Mouse (Mus musculus) forebrain, embryonic 16.5 days (tissue): ENCODE results near the gene Lrig2. TPM values are rescaled to one million over a fixed set of nuclear protein-coding genes. Genes with fewer than 3 reads are reported as not detected.

Experiments
- ATAC-seq: fragments of 200-750 bp; cut with Nextera tagmentation; 2 replicates; pipeline ENCODE4 v1.8.0; 2017; ENCODE audit warnings: mild to moderate bottlenecking, moderate library complexity
- H3K27ac ChIP-seq: fragments of 300-500 bp; sonication (generic); 2 replicates; pipeline ENCODE4 v1.5.1; 2014; ENCODE audit warnings: low read length, control low read depth
- H3K27me3 ChIP-seq: fragments of 300-500 bp; sonication (generic); replicated peaks from 2 replicates; pipeline ENCODE4 v1.6.1; 2014; ENCODE audit warnings: low read length; ENCODE audit not compliant: control insufficient read depth, insufficient read depth
- H3K36me3 ChIP-seq: fragments of 300-500 bp; sonication (generic); 2 replicates; pipeline ENCODE4 v1.6.1; 2014; ENCODE audit not compliant: control insufficient read depth, insufficient read depth
- H3K4me1 ChIP-seq: fragments of 300-500 bp; sonication (generic); replicated peaks from 2 replicates; pipeline ENCODE4 v1.6.1; 2014; ENCODE audit warnings: low read length; ENCODE audit not compliant: control insufficient read depth, insufficient read depth
- H3K4me2 ChIP-seq: fragments of 300-500 bp; sonication (generic); 2 replicates; pipeline ENCODE4 v1.6.1; 2014; ENCODE audit warnings: mild to moderate bottlenecking, low read length, control low read depth
- H3K4me3 ChIP-seq: fragments of 300-500 bp; sonication (generic); replicated peaks from 2 replicates; pipeline ENCODE4 v1.5.1; 2014; ENCODE audit warnings: mild to moderate bottlenecking, low read length, control low read depth
- H3K9ac ChIP-seq: fragments of 300-500 bp; sonication (generic); replicated peaks from 2 replicates; pipeline ENCODE4 v1.6.1; 2014; ENCODE audit warnings: low read depth, low read length, control low read depth
- H3K9me3 ChIP-seq: fragments of 300-500 bp; sonication (generic); 2 replicates; pipeline ENCODE4 v1.6.1; 2016; ENCODE audit warnings: low read length; ENCODE audit not compliant: control insufficient read depth
- WGBS: fragments of 180-500 bp; shearing (Covaris S2); extraction: QIAGEN DNeasy Blood & Tissue Kit; methylation state at CpG from one replicate; pipeline ENCODE4 v1.1.7; 2014; 5-methylcytosine and 5-hydroxymethylcytosine counted together
- polyA plus RNA-seq: library from polyadenylated mRNA; unstranded; fragments of >200 nt; fragmentation: Nextera tagmentation; extraction: Ambion mirVana; gene quantifications from 2 replicates; pipeline ENCODE4 v1.2.1, GENCODE M21; 2015

Lrig2 gene
- polyA plus RNA-seq: 29.5 and 34.0 TPM in 2 replicates

- Histone ChIP-seq H3K4me1 (peaks cover 19% of the 10 kb centered on the region), H3K4me2 (peak within 1 kb of the TSS; percentile 85), H3K27me3 (no peaks in the 10 kb centered on the region), H3K9me3 (no peaks in the 10 kb centered on the region), H3K9ac (peak within 1 kb of the TSS; percentile 88), H3K4me3 (peak within 1 kb of the TSS; percentile 99), H3K27ac (peak within 1 kb of the TSS; percentile 99), H3K36me3 (no peaks in the 10 kb centered on the region)
- peak; percentile 99 for ATAC-seq
- under 1% methylated on average over 71 of the region's 71 CpGs for WGBS
Measured at GRCm38 (mm10) chr3:104511538-104512423, at the start of gene Lrig2. Gene Lrig2, minus strand, starts transcription at chr3:104511918.

- H3K36me3 ChIP-seq: no peaks in the 10 kb centered on the region
- no peaks in the 10 kb centered on the region for H3K9me3 ChIP-seq
- H3K9ac ChIP-seq: no peak overlapping the region
- H3K27me3 ChIP-seq: no peaks in the 10 kb centered on the region
- no peak for ATAC-seq
- no peaks in the 10 kb centered on the region for H3K4me1 ChIP-seq
- H3K4me2 ChIP-seq: no peak overlapping the region
- WGBS: 78% methylated on average over 1 of the region's 1 CpGs
- H3K27ac ChIP-seq: no peak overlapping the region
- H3K4me3 ChIP-seq: no peak overlapping the region
Measured at GRCm38 (mm10) chr3:104556624-104557023, 44.9 kb upstream of the Lrig2 start.

GRCm38 (mm10) chr3:104550594-104550993 lies 38.9 kb upstream of the Lrig2 start:
- no peak overlapping the region for H3K9ac ChIP-seq
- H3K9me3 ChIP-seq: no peaks in the 10 kb centered on the region
- no peaks in the 10 kb centered on the region for H3K27me3 ChIP-seq
- ATAC-seq: no peak
- H3K36me3 ChIP-seq: no peaks in the 10 kb centered on the region
- 45% methylated on average over 3 of the region's 3 CpGs for WGBS
- H3K4me3 ChIP-seq: no peak overlapping the region
- no peaks in the 10 kb centered on the region for H3K4me1 ChIP-seq
- H3K27ac ChIP-seq: no peak overlapping the region
- no peak overlapping the region for H3K4me2 ChIP-seq

- H3K9ac ChIP-seq: no peak overlapping the region
- H3K27ac ChIP-seq: no peak overlapping the region
- whole genome bisulfite sequencing: 78% methylated on average over 15 of the region's 15 CpGs
- H3K9me3 ChIP-seq: no peaks in the 10 kb centered on the region
- H3K36me3 ChIP-seq: no peaks in the 10 kb centered on the region
- no peaks in the 10 kb centered on the region for H3K27me3 ChIP-seq
- no peak for ATAC-seq
- H3K4me2 ChIP-seq: no peak overlapping the region
- no peak overlapping the region for H3K4me3 ChIP-seq
- no peaks in the 10 kb centered on the region for H3K4me1 ChIP-seq
Measured at GRCm38 (mm10) chr3:104548367-104549087, 36.8 kb upstream of the Lrig2 start.

GRCm38 (mm10) chr3:104543825-104544224 lies 32.1 kb upstream of the Lrig2 start:
- WGBS: 97% methylated on average over 3 of the region's 3 CpGs
- Histone ChIP-seq H3K4me1 (peaks cover 9% of the 10 kb centered on the region; the same call in 1 of the 2 replicates), H3K4me3 (no peak overlapping the region), H3K9me3 (no peaks in the 10 kb centered on the region), H3K9ac (no peak overlapping the region), H3K4me2 (no peak overlapping the region), H3K27me3 (no peaks in the 10 kb centered on the region), H3K36me3 (no peaks in the 10 kb centered on the region), H3K27ac (no peak overlapping the region)
- no peak for ATAC-seq

DNA sequence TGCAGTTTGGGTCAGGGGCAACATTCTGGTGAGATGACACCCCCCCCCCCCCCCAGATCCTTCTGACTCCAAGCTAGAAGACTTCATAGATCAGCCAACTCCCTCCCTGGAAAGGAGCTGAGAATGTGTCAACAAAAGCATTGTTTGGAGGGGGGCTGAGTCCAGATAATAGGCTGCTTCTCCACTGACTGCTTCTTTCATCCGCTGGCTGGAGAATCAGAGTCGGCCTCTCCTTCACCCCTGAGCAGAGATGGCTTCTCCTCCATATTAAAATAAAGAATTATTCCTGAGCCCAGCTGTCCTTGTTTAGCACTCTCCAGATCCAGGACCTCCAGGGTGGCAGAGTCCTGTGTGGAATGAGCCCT lies 30.3 kb upstream of the Lrig2 start:
- peaks cover 9% of the 10 kb centered on the region; the same call in 1 of the 2 replicates for H3K4me1 ChIP-seq
- ATAC-seq: no peak
- no peaks in the 10 kb centered on the region for H3K36me3 ChIP-seq
- WGBS: 3% methylated on average over 2 of the region's 2 CpGs
- no peaks in the 10 kb centered on the region for H3K9me3 ChIP-seq
- no peak overlapping the region for H3K27ac ChIP-seq
- no peak overlapping the region for H3K9ac ChIP-seq
- H3K4me2 ChIP-seq: peak overlapping the region; percentile 55; the same call in 1 of the 2 replicates
- no peak overlapping the region for H3K4me3 ChIP-seq
- H3K27me3 ChIP-seq: no peaks in the 10 kb centered on the region

DNA sequence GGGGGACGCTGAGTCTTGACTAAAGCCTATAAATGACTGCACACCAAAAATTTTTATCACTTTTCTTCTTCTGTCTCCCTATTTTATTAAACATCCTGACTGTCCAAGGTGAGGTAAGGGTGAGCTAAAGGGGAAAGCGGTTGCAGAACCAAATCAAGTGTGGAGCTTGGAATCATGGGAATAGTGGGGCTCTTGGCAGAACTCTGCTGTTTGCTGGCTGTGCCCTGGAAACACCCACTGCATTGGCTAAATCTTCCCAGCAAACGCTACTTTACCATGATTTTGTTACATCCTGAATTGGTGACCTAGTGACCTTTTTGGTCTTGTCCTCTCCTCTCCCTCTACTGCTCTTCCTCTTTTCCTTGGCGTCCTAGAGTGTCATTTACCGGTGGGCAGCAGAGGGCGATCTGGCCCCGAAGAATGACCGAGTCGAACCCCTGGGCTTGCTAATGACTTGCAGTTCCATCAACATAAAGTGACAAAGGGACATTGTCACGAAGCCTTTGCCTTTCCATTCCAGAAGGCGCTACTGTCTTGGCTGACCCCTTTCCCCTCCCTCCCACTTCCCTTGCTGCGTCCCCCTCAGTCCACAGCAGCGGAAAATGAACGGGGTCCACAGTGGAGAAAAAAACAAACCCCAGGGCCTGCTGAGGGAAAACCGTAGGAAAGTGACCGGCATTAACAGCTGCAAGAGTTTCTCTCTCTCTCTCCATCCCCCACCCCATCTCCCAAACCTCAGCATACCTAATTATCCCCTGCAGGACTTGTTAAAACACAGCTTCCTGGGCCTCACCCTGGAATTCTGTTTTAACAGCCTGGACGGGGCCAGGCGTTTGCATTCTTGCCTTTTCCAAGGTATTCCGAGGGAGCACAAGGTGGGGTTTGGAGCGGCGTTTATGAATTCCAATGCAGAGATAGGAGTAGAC lies 29.7 kb upstream of the Lrig2 start:
- peak; percentile 58; the same call in 1 of the 2 replicates for ATAC-seq
- no peaks in the 10 kb centered on the region for H3K9me3 ChIP-seq
- peak overlapping the region; percentile 55 for H3K4me2 ChIP-seq
- H3K4me1 ChIP-seq: peaks cover 9% of the 10 kb centered on the region; the same call in 1 of the 2 replicates
- no peaks in the 10 kb centered on the region for H3K27me3 ChIP-seq
- peak overlapping the region; percentile 7 for H3K4me3 ChIP-seq
- 8% methylated on average over 21 of the region's 21 CpGs for WGBS
- no peaks in the 10 kb centered on the region for H3K36me3 ChIP-seq
- H3K27ac ChIP-seq: no peak overlapping the region
- 0 out of 2 replicates have a peak overlapping the region, but pooled peaks have one; percentile 32 for H3K9ac ChIP-seq

GRCm38 (mm10) chr3:104540480-104541138 lies 28.9 kb upstream of the Lrig2 start:
- WGBS: 63% methylated on average over 9 of the region's 9 CpGs
- no peaks in the 10 kb centered on the region for H3K36me3 ChIP-seq
- H3K27ac ChIP-seq: no peak overlapping the region
- no peak overlapping the region for H3K9ac ChIP-seq
- H3K4me3 ChIP-seq: no peak overlapping the region
- H3K27me3 ChIP-seq: no peaks in the 10 kb centered on the region
- H3K9me3 ChIP-seq: no peaks in the 10 kb centered on the region
- no peak overlapping the region for H3K4me2 ChIP-seq
- peaks cover 9% of the 10 kb centered on the region; the same call in 1 of the 2 replicates for H3K4me1 ChIP-seq
- ATAC-seq: no peak
